Mouse (Mus musculus) intestine, embryonic 16.5 days (tissue): ENCODE results near the gene Eif2b1. TPM values are rescaled to one million over a fixed set of nuclear protein-coding genes. Genes with fewer than 3 reads are reported as not detected.

Source experiments
- ATAC-seq: fragments of 200-750 bp; cut with Nextera tagmentation; 2 replicates; pipeline ENCODE4 v1.8.0; 2017; ENCODE audit warnings: moderate TSS enrichment, moderate library complexity
- H3K27ac ChIP-seq: fragments of 300-500 bp; sonication (generic); 2 replicates; pipeline ENCODE4 v1.5.1; 2014; ENCODE audit warnings: mild to moderate bottlenecking, low read length
- H3K27me3 ChIP-seq: fragments of 300-500 bp; sonication (generic); replicated peaks from 2 replicates; pipeline ENCODE4 v1.6.1; 2014; ENCODE audit warnings: low read length, control low read depth, mixed read lengths; ENCODE audit not compliant: control insufficient read depth, insufficient read depth
- H3K36me3 ChIP-seq: fragments of 300-500 bp; sonication (generic); 2 replicates; pipeline ENCODE4 v1.6.1; 2014; ENCODE audit warnings: low read length, control low read depth; ENCODE audit not compliant: control insufficient read depth, insufficient read depth
- H3K4me1 ChIP-seq: fragments of 300-500 bp; sonication (generic); 2 replicates; pipeline ENCODE4 v1.6.1; 2014; ENCODE audit warnings: low read length, control low read depth, mixed read lengths; ENCODE audit not compliant: control insufficient read depth, insufficient read depth
- H3K4me2 ChIP-seq: fragments of 300-500 bp; sonication (generic); 2 replicates; pipeline ENCODE4 v1.6.1; 2014; ENCODE audit warnings: low read depth, low read length, control low read depth
- H3K4me3 ChIP-seq: fragments of 300-500 bp; sonication (generic); 2 replicates; pipeline ENCODE4 v1.5.1; 2014; ENCODE audit warnings: mild to moderate bottlenecking, low read length
- H3K9ac ChIP-seq: fragments of 300-500 bp; sonication (generic); 2 replicates; pipeline ENCODE4 v1.6.1; 2014; ENCODE audit warnings: low read depth, low read length
- H3K9me3 ChIP-seq: fragments of 300-500 bp; sonication (generic); 2 replicates; pipeline ENCODE4 v1.6.1; 2016; ENCODE audit warnings: low read length, control low read depth; ENCODE audit not compliant: control insufficient read depth
- WGBS: fragments of 180-500 bp; shearing (Covaris S2); extraction: QIAGEN DNeasy Blood & Tissue Kit; methylation state at CpG from one replicate; pipeline ENCODE4 v1.1.7; 2014; 5-methylcytosine and 5-hydroxymethylcytosine counted together
- polyA plus RNA-seq: library from polyadenylated mRNA; unstranded; fragments of >200 nt; fragmentation: Nextera tagmentation; extraction: Ambion mirVana; gene quantifications from 2 replicates; pipeline ENCODE4 v1.2.1, GENCODE M21; 2015

Gene Eif2b1
- polyA plus RNA-seq, 1 experiment from 2014 or later = 86.6 TPM

GRCm38 (mm10) chr5:124538813-124539792, 39.8 kb downstream of the Eif2b1 start:
- Histone ChIP-seq H3K4me2 (no peak overlapping the region), H3K4me3 (no peak overlapping the region), H3K9ac (no peak overlapping the region), H3K36me3 (0 out of 2 replicates have a peak, but pooled peaks cover 3% of the 10 kb centered on the region), H3K27ac (no peak overlapping the region), H3K27me3 (no peaks in the 10 kb centered on the region), H3K4me1 (peaks cover 12% of the 10 kb centered on the region), H3K9me3 (no peaks in the 10 kb centered on the region)
- WGBS = 78% methylated on average over 15 of the region's 16 CpGs
- no peak for ATAC-seq

GRCm38 (mm10) chr5:124536776-124537175, 42.2 kb downstream of the Eif2b1 start:
- H3K4me3 ChIP-seq = peak overlapping the region; percentile 25

DNA sequence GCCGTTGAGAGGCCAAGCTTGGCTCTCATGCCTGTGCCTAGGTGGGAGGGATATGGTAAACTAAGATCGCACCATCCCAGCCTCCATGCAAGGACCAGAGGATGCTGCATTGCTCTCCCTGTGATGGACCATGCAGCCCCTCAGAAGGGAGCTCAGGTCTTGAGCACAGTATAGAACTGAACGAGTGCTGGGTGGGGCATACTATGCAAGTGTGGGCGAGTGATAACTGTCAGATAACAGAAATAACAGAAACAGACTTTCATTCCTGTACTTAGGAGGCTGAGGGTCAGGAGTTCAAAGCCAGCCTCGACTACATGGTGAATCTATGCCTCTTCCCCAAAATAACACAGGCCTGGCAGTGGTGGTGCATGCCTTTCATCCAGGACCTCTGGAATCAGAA, 43.9 kb downstream of the Eif2b1 start:
- Histone ChIP-seq H3K4me1 (peaks cover 13% of the 10 kb centered on the region), H3K36me3 (no peaks in the 10 kb centered on the region), H3K9ac (no peak overlapping the region), H3K9me3 (no peaks in the 10 kb centered on the region), H3K27me3 (no peaks in the 10 kb centered on the region), H3K4me3 (no peak overlapping the region), H3K27ac (no peak overlapping the region), H3K4me2 (no peak overlapping the region)
- 59% methylated on average over 5 of the region's 5 CpGs for WGBS
- ATAC-seq = no peak

More at GRCm38 (mm10) chr5:124536776-124537175, 42.2 kb downstream of the Eif2b1 start:
- ATAC-seq = no peak
- Histone ChIP-seq H3K9ac (peak overlapping the region; percentile 62), H3K27me3 (no peaks in the 10 kb centered on the region), H3K36me3 (no peaks in the 10 kb centered on the region), H3K4me1 (peaks cover 9% of the 10 kb centered on the region), H3K9me3 (no peaks in the 10 kb centered on the region), H3K4me2 (peak overlapping the region; percentile 53), H3K27ac (peak overlapping the region; percentile 45; the same call in 1 of the 2 replicates)
- 7% methylated on average over 17 of the region's 17 CpGs for WGBS

DNA sequence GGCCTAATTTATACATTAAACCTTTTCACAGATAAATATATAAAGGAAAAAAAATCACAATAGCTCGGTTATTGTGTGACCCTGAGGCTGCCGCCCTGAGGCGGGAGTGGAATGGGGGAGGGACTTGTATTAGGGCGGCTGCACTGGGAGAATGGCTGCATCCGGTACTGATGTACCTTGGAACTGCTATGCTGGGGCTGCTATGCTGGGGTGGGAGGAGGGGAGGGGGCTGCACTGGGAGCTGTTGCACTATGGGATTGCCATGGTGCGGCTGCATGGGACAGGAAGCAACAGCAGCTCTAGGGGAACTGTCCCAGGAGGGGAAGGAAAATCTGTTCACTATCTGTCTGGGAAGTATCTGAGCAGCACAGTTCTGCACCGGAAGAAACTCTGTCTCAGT, 46.5 kb downstream of the Eif2b1 start:
- Histone ChIP-seq H3K9ac (0 out of 2 replicates have a peak overlapping the region, but pooled peaks have one; percentile 48), H3K4me3 (no peak overlapping the region), H3K4me1 (peaks cover 21% of the 10 kb centered on the region), H3K27me3 (no peaks in the 10 kb centered on the region), H3K9me3 (no peaks in the 10 kb centered on the region), H3K27ac (peak overlapping the region; percentile 50; the same call in 1 of the 2 replicates), H3K36me3 (no peaks in the 10 kb centered on the region), H3K4me2 (no peak overlapping the region)
- WGBS = 26% methylated on average over 7 of the region's 7 CpGs
- no peak for ATAC-seq

- Histone ChIP-seq H3K9me3 (no peaks in the 10 kb centered on the region), H3K9ac (peak overlapping the region; percentile 82), H3K27ac (peak overlapping the region; percentile 83), H3K4me2 (peak overlapping the region; percentile 85), H3K27me3 (no peaks in the 10 kb centered on the region), H3K4me1 (peaks cover 16% of the 10 kb centered on the region), H3K4me3 (peak overlapping the region; percentile 79), H3K36me3 (no peaks in the 10 kb centered on the region)
- ATAC-seq = peak; percentile 46
- 17% methylated on average over 14 of the region's 14 CpGs for WGBS
These were observed 47.4 kb downstream of the Eif2b1 start for GRCm38 (mm10) chr5:124531583-124531930.

DNA sequence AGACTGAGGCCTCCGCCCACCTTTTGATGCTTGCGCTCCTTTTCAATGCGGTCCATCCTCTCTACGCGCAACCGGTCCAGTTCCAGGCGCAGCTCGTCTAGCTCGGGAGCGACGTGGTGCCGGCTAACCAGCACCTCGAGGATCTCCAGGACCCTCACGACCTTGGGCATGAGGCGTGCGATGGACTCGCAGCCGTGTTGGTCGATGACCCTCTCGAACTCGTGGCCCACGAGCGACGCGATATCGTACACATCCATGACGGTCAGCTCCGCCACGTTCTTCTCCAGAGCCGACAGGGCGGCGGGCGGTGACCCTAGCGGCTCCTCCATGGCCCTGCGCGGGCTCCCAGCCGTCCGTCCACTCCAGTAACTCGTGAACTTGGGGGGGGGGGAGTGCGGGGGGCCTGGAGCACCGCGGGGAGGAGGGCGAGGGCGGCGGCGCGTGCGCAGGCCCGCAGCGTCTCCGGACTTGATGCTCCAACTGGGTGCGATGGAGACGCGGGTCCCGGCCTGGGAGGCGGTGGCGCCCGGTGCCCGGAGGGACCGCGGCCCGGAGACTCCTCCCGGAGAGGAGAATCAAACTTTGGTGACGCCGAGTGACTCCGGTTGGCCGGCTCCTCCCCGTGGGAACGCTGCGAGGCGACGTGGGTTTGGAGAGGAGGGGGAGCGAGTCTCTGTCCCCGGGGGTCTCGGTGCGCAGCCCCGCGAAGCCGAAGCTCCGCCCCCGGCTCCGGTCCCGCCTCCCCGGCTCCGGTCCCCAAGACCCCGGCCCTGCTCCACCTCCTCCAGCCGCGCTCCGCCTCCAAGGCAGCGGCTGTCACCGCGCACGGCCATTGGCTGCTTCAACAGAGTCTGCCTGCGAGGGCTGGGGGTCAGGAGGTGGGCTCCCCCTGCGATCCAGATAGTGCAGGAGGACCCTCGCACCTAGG, 48.0 kb downstream of the Eif2b1 start, which contains the start of gene Rilpl1:
Rilpl1 (minus strand) TSS at position 737 of the 928 bp plus-strand sequence.
- no peaks in the 10 kb centered on the region for H3K9me3 ChIP-seq
- H3K27me3 ChIP-seq = no peaks in the 10 kb centered on the region
- peak within 1 kb of the TSS; percentile 85 for H3K4me2 ChIP-seq
- ATAC-seq = peak; percentile 84
- H3K9ac ChIP-seq = peak within 1 kb of the TSS; percentile 82
- H3K36me3 ChIP-seq = no peaks in the 10 kb centered on the region
- H3K4me1 ChIP-seq = peaks cover 15% of the 10 kb centered on the region
- H3K27ac ChIP-seq = peak within 1 kb of the TSS; percentile 83
- under 1% methylated on average over 71 of the region's 96 CpGs for WGBS
- peak within 1 kb of the TSS; percentile 79 for H3K4me3 ChIP-seq

DNA sequence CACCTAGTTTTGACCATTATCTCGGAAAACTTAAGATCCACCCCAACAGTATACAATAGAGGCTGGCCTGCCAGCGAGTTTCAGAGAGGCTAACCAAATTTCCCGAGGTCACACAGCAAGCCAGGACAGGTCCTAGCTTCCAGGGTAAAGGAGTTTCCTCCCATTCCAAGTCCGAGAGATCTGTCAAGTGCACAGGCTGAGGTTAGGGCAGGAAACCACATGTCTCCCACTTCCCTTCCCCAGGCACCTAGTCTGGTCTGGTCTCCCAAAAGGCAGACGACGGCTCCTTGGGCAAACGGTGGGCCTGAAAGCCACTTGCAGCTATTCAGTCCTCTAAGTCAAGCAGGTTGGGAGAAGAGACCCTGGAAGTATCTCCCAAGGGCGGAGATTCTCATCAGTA, 49.2 kb downstream of the Eif2b1 start:
- no peak for ATAC-seq
- peak overlapping the region; percentile 79 for H3K4me3 ChIP-seq
- peaks cover 15% of the 10 kb centered on the region for H3K4me1 ChIP-seq
- H3K9me3 ChIP-seq = no peaks in the 10 kb centered on the region
- peak overlapping the region; percentile 85 for H3K4me2 ChIP-seq
- no peaks in the 10 kb centered on the region for H3K36me3 ChIP-seq
- H3K27ac ChIP-seq = no peak overlapping the region; the same call in 1 of the 2 replicates
- no peaks in the 10 kb centered on the region for H3K27me3 ChIP-seq
- H3K9ac ChIP-seq = peak overlapping the region; percentile 82
- 45% methylated on average over 8 of the region's 8 CpGs for WGBS

DNA sequence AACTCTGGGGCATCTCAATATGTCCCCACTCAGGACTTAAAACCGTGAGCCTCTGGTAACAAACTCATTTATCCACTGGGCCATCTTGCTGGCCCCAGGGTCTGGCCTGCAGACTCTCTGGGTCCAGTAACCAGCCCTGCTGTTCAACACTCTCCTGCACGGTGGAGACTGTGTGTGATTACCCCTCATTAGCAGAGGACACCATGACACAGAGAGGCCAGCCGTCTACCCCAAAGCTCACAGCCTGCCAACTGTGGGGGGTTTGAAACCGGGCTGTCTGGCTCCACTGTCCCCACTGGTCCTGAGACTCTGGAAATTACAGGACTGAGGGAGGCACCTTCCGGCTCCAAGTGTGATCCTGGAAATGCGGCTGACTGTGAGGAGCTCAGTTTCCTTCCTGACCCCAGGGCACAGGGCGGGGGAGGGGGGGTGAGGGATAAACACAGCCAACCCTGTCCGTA, 49.7 kb downstream of the Eif2b1 start:
- ATAC-seq = no peak
- H3K9me3 ChIP-seq = no peaks in the 10 kb centered on the region

More for the DNA sequence above, 49.7 kb downstream of the Eif2b1 start:
- Histone ChIP-seq H3K4me2 (peak overlapping the region; percentile 85), H3K27ac (0 out of 2 replicates have a peak overlapping the region, but pooled peaks have one; percentile 5), H3K4me3 (peak overlapping the region; percentile 79), H3K9ac (peak overlapping the region; percentile 56), H3K27me3 (no peaks in the 10 kb centered on the region), H3K36me3 (no peaks in the 10 kb centered on the region), H3K4me1 (peaks cover 15% of the 10 kb centered on the region)
- WGBS = 31% methylated on average over 8 of the region's 8 CpGs
